Mouse (Mus musculus): Measurements from ENCODE around the gene Thrb. TPM values are rescaled to one million over a fixed set of nuclear protein-coding genes. Genes with fewer than 3 reads are reported as not detected.

Thrb gene
- polyA plus RNA-seq, 1 experiment = not detected

- Histone ChIP-seq H3K4me1 (ENCODE audit: control insufficient read depth, insufficient read depth, low read length) (peaks cover 2% of the 10 kb centered on the region), H3K4me3 (ENCODE audit: insufficient read depth, low read length) (no peak overlapping the region), H3K27ac (ENCODE audit: insufficient read depth, low read depth, low read length) (no peak overlapping the region)
- TF ChIP-seq POLR2A (IDR thresholded peaks at IDR 0.05; ENCODE audit: borderline replicate concordance, low read depth, low read length) (no peak), CTCF (IDR thresholded peaks at IDR 0.05; ENCODE audit: low read depth, low read length) (no peak)
Observed at GRCm38 (mm10) chr14:17954038-17954437, 294.0 kb downstream of the Thrb start.

- TF ChIP-seq POLR2A (IDR thresholded peaks at IDR 0.05; ENCODE audit: borderline replicate concordance, low read depth, low read length) = no peak
- TF ChIP-seq CTCF (IDR thresholded peaks at IDR 0.05; ENCODE audit: low read depth, low read length) = no peak
- Histone ChIP-seq H3K4me1 (ENCODE audit: control insufficient read depth, insufficient read depth, low read length) (no peaks in the 10 kb centered on the region), H3K4me3 (ENCODE audit: insufficient read depth, low read length) (no peak overlapping the region), H3K27ac (ENCODE audit: insufficient read depth, low read depth, low read length) (no peak overlapping the region)
Observed at GRCm38 (mm10) chr14:17959901-17960300, 299.8 kb downstream of the Thrb start.

DNA sequence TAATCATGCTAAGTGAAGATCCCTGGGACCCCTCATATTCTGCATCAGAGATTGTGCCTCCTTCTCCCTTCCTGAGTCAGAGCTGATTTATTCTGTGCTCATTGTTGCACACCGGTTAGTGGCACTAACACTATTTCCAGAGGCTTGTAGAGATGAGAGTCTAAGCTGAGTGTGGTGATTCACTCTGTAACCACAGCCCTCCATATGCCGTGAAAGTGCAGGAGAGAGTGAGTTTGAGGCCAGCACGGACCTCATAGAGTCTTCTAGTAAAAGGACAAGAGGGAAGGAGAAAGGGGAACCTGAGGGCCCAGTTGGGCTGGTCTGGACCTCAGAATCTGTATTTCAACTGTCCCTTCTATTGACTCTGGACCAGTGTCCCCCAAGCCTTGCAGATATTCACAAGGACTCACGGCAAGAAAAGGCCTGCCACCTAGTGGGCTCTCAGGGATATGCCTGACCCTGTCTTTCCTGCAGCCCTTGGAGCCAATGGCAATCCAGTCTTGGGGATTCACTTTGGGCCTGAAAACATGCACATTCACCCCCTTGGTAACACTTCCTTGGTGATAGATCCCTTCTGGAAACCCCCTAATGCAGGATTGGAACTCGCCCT is 307.2 kb downstream of the Thrb start:
- Histone ChIP-seq H3K27ac (ENCODE audit: insufficient read depth, low read depth, low read length) (no peak overlapping the region), H3K4me1 (ENCODE audit: control insufficient read depth, insufficient read depth, low read length) (no peaks in the 10 kb centered on the region), H3K4me3 (ENCODE audit: insufficient read depth, low read length) (no peak overlapping the region)
- TF ChIP-seq CTCF (IDR thresholded peaks at IDR 0.05; ENCODE audit: low read depth, low read length) (peak; percentile 41; the same call in 1 of the 2 replicates), POLR2A (IDR thresholded peaks at IDR 0.05; ENCODE audit: borderline replicate concordance, low read depth, low read length) (no peak)

- TF ChIP-seq CTCF (IDR thresholded peaks at IDR 0.05; ENCODE audit: low read depth, low read length) (no peak), POLR2A (IDR thresholded peaks at IDR 0.05; ENCODE audit: borderline replicate concordance, low read depth, low read length) (no peak)
- H3K4me1 ChIP-seq (ENCODE audit: control insufficient read depth, insufficient read depth, low read length) = no peaks in the 10 kb centered on the region
- no peak overlapping the region for H3K27ac ChIP-seq (ENCODE audit: insufficient read depth, low read depth, low read length)
- no peak overlapping the region for H3K4me3 ChIP-seq (ENCODE audit: insufficient read depth, low read length)
Observed at GRCm38 (mm10) chr14:17972132-17972531, 312.1 kb downstream of the Thrb start.

DNA sequence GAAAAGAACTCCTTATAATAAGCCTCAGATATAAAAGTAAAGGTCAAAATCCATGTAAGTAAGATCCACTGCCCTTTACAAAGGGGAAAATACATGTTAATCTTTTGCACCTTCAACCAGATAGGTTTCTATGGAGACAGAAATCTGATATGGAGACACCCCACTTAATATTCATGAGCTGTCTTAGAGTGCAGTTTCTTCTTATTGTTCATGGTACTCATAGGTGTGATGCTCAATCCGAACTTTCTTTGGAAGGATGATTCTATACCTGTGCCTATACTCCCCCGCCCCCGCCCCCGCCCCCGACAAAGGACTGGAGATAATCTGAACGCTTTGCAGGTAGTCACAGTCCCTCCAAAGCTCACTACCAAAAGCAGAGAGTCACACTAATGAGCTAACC is 312.6 kb downstream of the Thrb start:
- Histone ChIP-seq H3K4me1 (ENCODE audit: control insufficient read depth, insufficient read depth, low read length) (no peaks in the 10 kb centered on the region), H3K27ac (ENCODE audit: insufficient read depth, low read depth, low read length) (no peak overlapping the region), H3K4me3 (ENCODE audit: insufficient read depth, low read length) (no peak overlapping the region)
- no peak for TF ChIP-seq POLR2A (IDR thresholded peaks at IDR 0.05; ENCODE audit: borderline replicate concordance, low read depth, low read length)
- no peak for TF ChIP-seq CTCF (IDR thresholded peaks at IDR 0.05; ENCODE audit: low read depth, low read length)

DNA sequence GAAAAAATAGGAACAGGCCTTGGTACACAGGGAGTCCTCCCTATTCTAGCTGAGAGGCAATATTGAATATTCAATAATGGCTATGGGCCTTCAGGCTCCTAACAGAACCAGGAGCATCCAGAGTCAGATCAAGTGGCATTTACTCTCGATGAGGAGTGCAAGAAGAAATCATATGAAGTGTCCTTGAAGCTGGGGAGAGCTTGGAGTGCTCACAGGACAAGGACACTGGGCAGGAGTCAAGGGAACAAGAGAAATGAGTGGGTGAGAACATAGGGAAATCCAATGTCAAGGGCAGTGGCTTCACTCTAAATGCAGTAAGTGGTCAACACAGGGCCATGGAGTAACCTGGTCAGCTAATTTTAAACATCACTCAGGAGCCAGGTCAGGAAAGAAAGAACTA is 315.7 kb downstream of the Thrb start:
- Histone ChIP-seq H3K4me3 (ENCODE audit: insufficient read depth, low read length) (no peak overlapping the region), H3K27ac (ENCODE audit: insufficient read depth, low read depth, low read length) (no peak overlapping the region), H3K4me1 (ENCODE audit: control insufficient read depth, insufficient read depth, low read length) (no peaks in the 10 kb centered on the region)
- TF ChIP-seq CTCF (IDR thresholded peaks at IDR 0.05; ENCODE audit: low read depth, low read length) (no peak), POLR2A (IDR thresholded peaks at IDR 0.05; ENCODE audit: borderline replicate concordance, low read depth, low read length) (no peak)

DNA sequence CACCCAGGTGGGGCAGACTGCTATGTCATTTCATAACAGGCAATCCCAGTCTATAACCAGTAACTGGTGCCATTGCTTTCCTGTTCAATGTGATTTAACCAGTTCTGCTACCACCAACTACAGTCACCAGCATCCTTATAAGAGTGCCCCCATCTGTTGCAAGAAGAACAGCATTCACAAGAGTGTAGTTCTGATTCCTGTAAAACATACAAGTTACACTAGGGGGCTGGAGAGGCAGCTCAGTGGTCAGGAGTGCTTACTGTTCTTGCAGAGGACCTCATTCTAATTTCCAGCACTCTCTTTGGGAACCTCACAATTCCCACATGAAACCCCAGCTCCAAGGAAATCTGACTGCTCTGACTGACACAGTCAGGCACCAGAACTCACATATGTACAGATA is 318.2 kb downstream of the Thrb start:
- no peak for TF ChIP-seq POLR2A (IDR thresholded peaks at IDR 0.05; ENCODE audit: borderline replicate concordance, low read depth, low read length)
- TF ChIP-seq CTCF (IDR thresholded peaks at IDR 0.05; ENCODE audit: low read depth, low read length) = no peak
- H3K4me3 ChIP-seq (ENCODE audit: insufficient read depth, low read length) = no peak overlapping the region
- no peak overlapping the region for H3K27ac ChIP-seq (ENCODE audit: insufficient read depth, low read depth, low read length)
- no peaks in the 10 kb centered on the region for H3K4me1 ChIP-seq (ENCODE audit: control insufficient read depth, insufficient read depth, low read length)

GRCm38 (mm10) chr14:17981258-17981657 is 321.2 kb downstream of the Thrb start:
- Histone ChIP-seq H3K4me1 (ENCODE audit: control insufficient read depth, insufficient read depth, low read length) (no peaks in the 10 kb centered on the region), H3K4me3 (ENCODE audit: insufficient read depth, low read length) (no peak overlapping the region), H3K27ac (ENCODE audit: insufficient read depth, low read depth, low read length) (no peak overlapping the region)
- no peak for TF ChIP-seq POLR2A (IDR thresholded peaks at IDR 0.05; ENCODE audit: borderline replicate concordance, low read depth, low read length)
- no peak for TF ChIP-seq CTCF (IDR thresholded peaks at IDR 0.05; ENCODE audit: low read depth, low read length)

GRCm38 (mm10) chr14:17982017-17982416 is 322.0 kb downstream of the Thrb start:
- Histone ChIP-seq H3K4me1 (ENCODE audit: control insufficient read depth, insufficient read depth, low read length) (no peaks in the 10 kb centered on the region), H3K4me3 (ENCODE audit: insufficient read depth, low read length) (no peak overlapping the region)

DNA sequence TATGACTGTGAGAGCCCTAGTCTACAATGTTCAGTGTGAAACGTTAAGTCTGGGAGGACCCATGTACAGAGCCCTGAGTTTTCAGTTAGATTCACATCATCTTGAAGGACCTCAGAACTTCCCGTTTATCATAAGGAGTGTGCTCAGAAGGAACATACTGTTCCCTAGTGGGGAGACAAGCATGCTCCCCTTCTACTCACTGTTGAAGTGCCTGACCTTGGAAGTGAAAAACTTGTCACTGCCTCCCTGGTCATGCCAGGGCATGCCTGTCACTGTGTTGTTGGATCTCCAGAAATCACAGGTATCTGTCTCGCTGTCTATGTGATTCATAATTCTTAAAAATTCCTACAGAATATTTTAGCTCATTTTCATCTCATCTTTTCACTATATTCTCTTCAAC is 323.3 kb downstream of the Thrb start:
- TF ChIP-seq POLR2A (IDR thresholded peaks at IDR 0.05; ENCODE audit: borderline replicate concordance, low read depth, low read length) = no peak
- TF ChIP-seq CTCF (IDR thresholded peaks at IDR 0.05; ENCODE audit: low read depth, low read length) = no peak
- H3K4me1 ChIP-seq (ENCODE audit: control insufficient read depth, insufficient read depth, low read length) = no peaks in the 10 kb centered on the region
- H3K4me3 ChIP-seq (ENCODE audit: insufficient read depth, low read length) = no peak overlapping the region
- no peak overlapping the region for H3K27ac ChIP-seq (ENCODE audit: insufficient read depth, low read depth, low read length)

More at GRCm38 (mm10) chr14:17982017-17982416, 322.0 kb downstream of the Thrb start:
- no peak for TF ChIP-seq POLR2A (IDR thresholded peaks at IDR 0.05; ENCODE audit: borderline replicate concordance, low read depth, low read length)
- no peak for TF ChIP-seq CTCF (IDR thresholded peaks at IDR 0.05; ENCODE audit: low read depth, low read length)
- no peak overlapping the region for H3K27ac ChIP-seq (ENCODE audit: insufficient read depth, low read depth, low read length)
